Mouse (Mus musculus): Measurements from ENCODE around the gene Dmrtc2.

GRCm38 (mm10) chr7:24844144-24844543, 25.7 kb upstream of the Dmrtc2 start:
- TF ChIP-seq MYOD1 (IDR thresholded peaks at IDR 0.05; ENCODE audit: control insufficient read depth, insufficient read length, low read depth) = no peak
- no peak for TF ChIP-seq CTCF (IDR thresholded peaks at IDR 0.05; ENCODE audit: control insufficient read depth, insufficient read depth, insufficient read length)
- TF ChIP-seq USF1 (IDR thresholded peaks at IDR 0.05; ENCODE audit: low read depth) = no peak

Data from C2C12 (cell line).